Mouse (Mus musculus): ENCODE measurements around the gene Serp2. TPM values are rescaled to one million over a fixed set of nuclear protein-coding genes. Genes with fewer than 3 reads are reported as not detected.
"Not testable (repeated sequence)": the region's sequence is repeated elsewhere in the genome, so short reads cannot be mapped to it uniquely, and the experiment has no call there.

Gene Serp2
- polyA plus RNA-seq, 1 experiment: 2.9 TPM

DNA sequence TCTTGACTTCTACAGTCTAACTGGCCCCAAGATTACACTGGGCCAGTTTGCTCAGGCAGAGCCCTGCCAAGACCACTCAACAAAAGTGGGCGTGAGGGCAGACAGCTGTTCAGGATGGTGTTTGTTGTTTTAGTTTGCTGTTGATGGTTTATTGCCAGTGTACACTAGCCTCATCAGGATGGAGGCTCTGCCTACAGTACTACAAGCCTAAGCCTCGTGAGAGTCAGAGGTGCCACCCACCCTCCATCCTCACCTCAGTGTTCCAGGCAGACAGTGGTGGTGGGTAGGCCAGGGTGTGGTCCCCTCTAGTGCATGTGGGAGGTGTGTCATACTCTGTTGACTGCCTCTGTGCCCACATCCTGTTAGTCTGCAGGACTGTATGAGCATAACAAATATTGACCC, 23.0 kb upstream of the Serp2 start:
- Histone ChIP-seq H3K4me3 (replicated peaks; ENCODE audit: extremely low read depth, low read depth, low read length) (no peak overlapping the region), H3K4me1 (ENCODE audit: control insufficient read depth, insufficient read depth, low read length) (peaks cover 8% of the 10 kb centered on the region)
- no peak for DNase-seq
- WGBS: 43% methylated on average over 2 of the region's 2 CpGs
- TF ChIP-seq POLR2A (IDR thresholded peaks at IDR 0.05; ENCODE audit: borderline replicate concordance, extremely low read depth, low read depth, low read length) (no peak), CTCF (IDR thresholded peaks at IDR 0.05; ENCODE audit: insufficient read depth, low read length) (no peak)

DNA sequence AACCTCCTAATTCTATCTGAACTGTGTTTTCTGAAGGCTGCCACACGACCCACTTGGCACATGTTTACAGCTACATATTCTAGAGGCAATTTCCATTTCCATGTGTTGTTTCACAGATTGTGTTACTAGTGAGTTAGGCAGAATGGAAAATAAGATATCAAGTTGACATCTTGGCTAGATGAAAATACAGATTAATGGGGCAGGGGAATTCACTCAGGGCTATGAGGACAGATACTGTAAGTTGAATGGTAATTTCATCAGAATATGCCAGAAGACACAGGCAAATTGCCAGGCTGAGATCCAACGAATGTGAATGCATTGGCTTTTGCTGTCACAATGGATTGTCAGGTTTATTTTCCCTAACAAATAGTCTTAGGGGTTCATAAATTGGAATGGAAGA, 21.2 kb upstream of the Serp2 start:
- peaks cover 8% of the 10 kb centered on the region for H3K4me1 ChIP-seq (ENCODE audit: control insufficient read depth, insufficient read depth, low read length)
- no peak for DNase-seq
- WGBS: 47% methylated on average over 2 of the region's 2 CpGs
- no peak overlapping the region for H3K4me3 ChIP-seq (replicated peaks; ENCODE audit: extremely low read depth, low read depth, low read length)
- TF ChIP-seq CTCF (IDR thresholded peaks at IDR 0.05; ENCODE audit: insufficient read depth, low read length): no peak

DNA sequence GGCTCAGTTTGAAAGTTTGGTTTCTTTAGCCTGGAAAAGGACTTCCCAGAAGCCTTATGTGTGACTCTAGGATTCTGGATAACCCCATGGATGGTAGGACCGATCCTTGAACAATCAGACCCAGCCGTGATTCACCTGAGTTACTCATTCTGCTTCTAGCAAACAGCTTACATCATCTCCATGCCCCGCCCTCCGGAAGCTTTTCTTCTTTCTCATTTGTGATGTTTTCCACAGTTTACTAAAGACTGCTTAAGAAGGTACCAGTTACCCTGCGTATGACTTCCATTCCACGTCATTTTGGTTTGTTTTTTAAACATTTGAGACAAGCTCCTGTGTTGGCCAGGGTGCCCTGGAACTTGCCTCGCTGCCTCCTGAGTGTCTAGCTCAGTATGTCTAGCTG, 13.6 kb upstream of the Serp2 start:
- Histone ChIP-seq H3K4me3 (replicated peaks; ENCODE audit: extremely low read depth, low read depth, low read length) (no peak overlapping the region), H3K4me1 (ENCODE audit: control insufficient read depth, insufficient read depth, low read length) (peaks cover 7% of the 10 kb centered on the region; the same call in 1 of the 2 replicates)
- no peak for TF ChIP-seq CTCF (IDR thresholded peaks at IDR 0.05; ENCODE audit: insufficient read depth, low read length)
- TF ChIP-seq POLR2A (IDR thresholded peaks at IDR 0.05; ENCODE audit: borderline replicate concordance, extremely low read depth, low read depth, low read length): no peak
- whole genome bisulfite sequencing: 72% methylated on average over 7 of the region's 7 CpGs
- DNase-seq: no peak

GRCm38 (mm10) chr14:76569271-76569961, 12.7 kb upstream of the Serp2 start:
- Histone ChIP-seq H3K4me1 (ENCODE audit: control insufficient read depth, insufficient read depth, low read length) (peaks cover 7% of the 10 kb centered on the region; the same call in 1 of the 2 replicates), H3K4me3 (replicated peaks; ENCODE audit: extremely low read depth, low read depth, low read length) (no peak overlapping the region)
- DNase-seq: no peak
- TF ChIP-seq CTCF (IDR thresholded peaks at IDR 0.05; ENCODE audit: insufficient read depth, low read length) (no peak), POLR2A (IDR thresholded peaks at IDR 0.05; ENCODE audit: borderline replicate concordance, extremely low read depth, low read depth, low read length) (no peak)
- 14% methylated on average over 9 of the region's 9 CpGs for WGBS

GRCm38 (mm10) chr14:76568548-76568947, 11.9 kb upstream of the Serp2 start:
- 79% methylated on average over 9 of the region's 9 CpGs for WGBS
- DNase-seq: no peak
- Histone ChIP-seq H3K4me3 (replicated peaks; ENCODE audit: extremely low read depth, low read depth, low read length) (no peak overlapping the region), H3K4me1 (ENCODE audit: control insufficient read depth, insufficient read depth, low read length) (peaks cover 7% of the 10 kb centered on the region; the same call in 1 of the 2 replicates)
- TF ChIP-seq POLR2A (IDR thresholded peaks at IDR 0.05; ENCODE audit: borderline replicate concordance, extremely low read depth, low read depth, low read length): no peak
- TF ChIP-seq CTCF (IDR thresholded peaks at IDR 0.05; ENCODE audit: insufficient read depth, low read length): no peak

GRCm38 (mm10) chr14:76567280-76567679, 10.6 kb upstream of the Serp2 start:
- H3K4me3 ChIP-seq (replicated peaks; ENCODE audit: extremely low read depth, low read depth, low read length): no peak overlapping the region
- no peak for DNase-seq
- WGBS: 60% methylated on average over 1 of the region's 1 CpGs
- peaks cover 7% of the 10 kb centered on the region; the same call in 1 of the 2 replicates for H3K4me1 ChIP-seq (ENCODE audit: control insufficient read depth, insufficient read depth, low read length)
- TF ChIP-seq POLR2A (IDR thresholded peaks at IDR 0.05; ENCODE audit: borderline replicate concordance, extremely low read depth, low read depth, low read length) (no peak), CTCF (IDR thresholded peaks at IDR 0.05; ENCODE audit: insufficient read depth, low read length) (no peak)

GRCm38 (mm10) chr14:76566711-76567110, 10.0 kb upstream of the Serp2 start:
- Histone ChIP-seq H3K4me3 (replicated peaks; ENCODE audit: extremely low read depth, low read depth, low read length) (no peak overlapping the region), H3K4me1 (ENCODE audit: control insufficient read depth, insufficient read depth, low read length) (peaks cover 7% of the 10 kb centered on the region; the same call in 1 of the 2 replicates)
- TF ChIP-seq CTCF (IDR thresholded peaks at IDR 0.05; ENCODE audit: insufficient read depth, low read length) (no peak), POLR2A (IDR thresholded peaks at IDR 0.05; ENCODE audit: borderline replicate concordance, extremely low read depth, low read depth, low read length) (no peak)
- DNase-seq: no peak
- 87% methylated on average over 8 of the region's 8 CpGs for WGBS

GRCm38 (mm10) chr14:76566193-76566592, 9.5 kb upstream of the Serp2 start:
- 89% methylated on average over 4 of the region's 4 CpGs for WGBS
- H3K4me1 ChIP-seq (ENCODE audit: control insufficient read depth, insufficient read depth, low read length): peaks cover 7% of the 10 kb centered on the region; the same call in 1 of the 2 replicates
- H3K4me3 ChIP-seq (replicated peaks; ENCODE audit: extremely low read depth, low read depth, low read length): no peak overlapping the region
- TF ChIP-seq POLR2A (IDR thresholded peaks at IDR 0.05; ENCODE audit: borderline replicate concordance, extremely low read depth, low read depth, low read length) (no peak), CTCF (IDR thresholded peaks at IDR 0.05; ENCODE audit: insufficient read depth, low read length) (no peak)
- DNase-seq: no peak

DNA sequence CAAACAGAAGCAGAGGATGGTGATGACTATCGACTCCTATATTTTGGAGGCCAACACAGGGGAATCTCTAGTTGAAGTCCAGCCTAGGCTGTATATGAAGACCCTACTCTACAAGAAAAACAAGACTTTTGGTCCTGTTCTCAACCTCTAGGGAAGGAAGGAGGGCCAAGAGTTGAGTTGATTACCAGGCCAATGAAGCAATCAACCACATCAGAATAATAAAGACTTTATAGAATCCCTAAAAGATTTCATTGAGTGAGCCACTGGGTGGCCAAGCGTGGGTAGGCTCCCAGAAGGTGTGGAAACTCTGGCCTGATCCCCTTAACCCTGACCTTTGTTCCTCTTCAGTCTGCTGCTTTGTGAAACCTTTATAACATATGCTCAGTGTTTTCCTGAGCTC, 2.5 kb upstream of the Serp2 start:
- Histone ChIP-seq H3K4me1 (ENCODE audit: control insufficient read depth, insufficient read depth, low read length) (peaks cover 2% of the 10 kb centered on the region; the same call in 1 of the 2 replicates), H3K4me3 (replicated peaks; ENCODE audit: extremely low read depth, low read depth, low read length) (no peak overlapping the region)
- 90% methylated on average over 2 of the region's 2 CpGs for WGBS
- DNase-seq: no peak
- TF ChIP-seq CTCF (IDR thresholded peaks at IDR 0.05; ENCODE audit: insufficient read depth, low read length): no peak
- TF ChIP-seq POLR2A (IDR thresholded peaks at IDR 0.05; ENCODE audit: borderline replicate concordance, extremely low read depth, low read depth, low read length): no peak

DNA sequence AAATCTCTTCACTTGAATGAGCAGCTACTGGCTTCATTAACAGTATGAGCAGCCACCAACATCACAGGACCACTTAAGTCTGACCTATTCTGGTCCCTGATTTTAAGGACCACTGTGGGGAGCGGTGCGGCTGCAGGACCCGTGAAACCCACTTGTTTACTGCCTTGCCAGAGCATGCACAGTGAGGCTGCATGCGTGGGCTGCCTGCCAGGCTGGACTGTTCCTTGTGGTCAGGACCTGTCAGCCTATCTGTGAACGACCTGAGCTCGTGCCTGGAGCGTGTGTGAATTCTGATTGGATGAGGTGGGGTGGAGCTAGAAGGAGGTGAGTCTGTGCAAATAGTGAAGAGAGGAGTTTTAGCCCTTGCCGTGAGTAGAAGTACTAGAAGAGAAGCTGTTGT, 1.5 kb upstream of the Serp2 start:
- not testable (repeated sequence) for H3K4me3 ChIP-seq (replicated peaks; ENCODE audit: extremely low read depth, low read depth, low read length); H3K4me1 ChIP-seq (ENCODE audit: control insufficient read depth, insufficient read depth, low read length); DNase-seq
- WGBS: 61% methylated on average over 8 of the region's 8 CpGs
